Mouse (Mus musculus) layer of hippocampus, adult 18-20 months (tissue): ENCODE measurements around the gene St3gal4. TPM values are rescaled to one million over a fixed set of nuclear protein-coding genes. Genes with fewer than 3 reads are reported as not detected.

Source experiments
- DNase-seq, 2 experiments: peaks; one replicate each; pipeline ENCODE4 v3.0.0; 2022; ENCODE audit warnings: low spot score in 2 of 2
- total RNA-seq, 2 experiments: library from RNA; stranded (reverse); gene quantifications; 2 replicates each; pipeline ENCODE4 v1.2.3; 2021

Gene St3gal4
- total RNA-seq, 2 experiments from 2014 or later = 26.8 to 31.0 TPM

- no peak for DNase-seq
These were observed 9.9 kb upstream of the St3gal4 start for GRCm38 (mm10) chr9:35128995-35129418.

- no peak for DNase-seq
These were observed 9.5 kb upstream of the St3gal4 start for GRCm38 (mm10) chr9:35128564-35128963.

GRCm38 (mm10) chr9:35127561-35127960, 8.5 kb upstream of the St3gal4 start:
- DNase-seq = no peak

GRCm38 (mm10) chr9:35127147-35127546, 8.1 kb upstream of the St3gal4 start:
- no peak for DNase-seq

DNA sequence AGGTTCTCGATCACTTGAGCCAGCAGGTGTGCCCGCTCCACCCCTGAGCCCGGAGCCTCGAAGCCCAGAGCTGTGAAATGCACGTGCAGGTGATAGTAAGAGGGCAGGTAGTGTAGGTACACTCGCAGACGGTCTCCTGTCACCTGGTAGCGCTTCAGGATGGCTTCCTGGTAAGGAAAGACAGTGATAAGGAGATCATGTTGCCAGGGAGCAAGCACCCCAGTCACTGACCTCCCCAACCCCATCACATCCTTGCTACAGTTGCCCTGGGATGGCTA, 5.5 kb upstream of the St3gal4 start:
- no peak for DNase-seq

DNA sequence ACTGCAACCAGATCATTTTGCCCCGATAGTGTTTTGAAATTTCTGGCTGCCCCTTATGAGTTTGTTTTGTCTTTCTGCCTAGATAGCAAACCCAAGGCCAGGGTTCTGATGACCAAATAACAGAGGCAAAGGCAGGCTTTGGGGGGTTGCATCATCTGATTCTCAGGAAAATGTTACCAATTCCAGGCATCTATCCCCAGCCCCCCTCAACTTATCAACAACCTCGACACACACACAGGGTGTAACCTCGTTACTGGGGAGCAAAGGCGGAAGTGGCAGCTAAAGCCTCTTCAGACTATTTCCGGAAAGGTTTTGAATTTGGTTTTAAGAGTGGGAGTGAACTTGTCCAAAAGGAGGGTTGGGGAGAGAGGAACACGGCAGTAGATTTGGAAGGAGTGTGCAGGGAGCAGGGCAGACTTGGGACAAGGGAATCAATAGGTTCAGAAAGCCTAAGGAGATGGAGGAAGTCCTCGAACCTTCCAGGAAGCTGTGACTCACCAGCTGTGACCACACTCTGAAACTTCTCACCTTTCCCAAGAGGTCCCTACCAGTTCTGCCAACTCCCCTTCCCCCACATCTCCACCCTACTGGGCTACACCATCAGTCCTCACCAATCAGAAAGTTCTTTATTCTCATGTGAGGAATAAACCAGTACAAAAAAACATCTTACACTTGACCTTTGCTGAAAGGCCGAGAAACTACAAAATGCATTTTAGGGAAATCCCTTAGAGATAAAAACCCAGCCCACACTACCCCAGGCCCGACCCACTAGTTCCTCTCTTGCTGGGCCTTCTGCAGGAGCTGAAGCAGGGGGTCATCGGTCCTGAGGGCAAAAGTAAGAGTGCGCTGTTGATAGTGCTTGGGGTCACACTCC, 5.0 kb upstream of the St3gal4 start:
- DNase-seq = no peak

DNA sequence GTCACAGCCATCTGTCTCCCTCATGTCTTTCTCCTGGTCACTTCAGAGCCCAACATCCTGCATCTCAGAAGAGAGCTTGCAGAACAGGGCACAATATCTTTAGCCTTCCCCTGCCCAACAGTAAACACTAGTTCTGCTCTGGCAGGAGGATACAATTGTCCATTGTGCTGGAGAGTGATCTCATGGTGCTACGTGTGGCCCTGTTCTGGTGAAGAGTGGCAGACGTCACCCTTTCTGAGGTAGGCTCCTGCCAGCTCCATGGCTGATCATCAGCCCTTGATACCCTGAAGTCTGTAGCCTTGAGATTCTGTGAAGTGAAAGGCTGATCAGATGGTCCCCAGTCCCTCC, 4.4 kb upstream of the St3gal4 start:
- DNase-seq = no peak

GRCm38 (mm10) chr9:35122551-35123266, 3.6 kb upstream of the St3gal4 start:
- no peak for DNase-seq

DNA sequence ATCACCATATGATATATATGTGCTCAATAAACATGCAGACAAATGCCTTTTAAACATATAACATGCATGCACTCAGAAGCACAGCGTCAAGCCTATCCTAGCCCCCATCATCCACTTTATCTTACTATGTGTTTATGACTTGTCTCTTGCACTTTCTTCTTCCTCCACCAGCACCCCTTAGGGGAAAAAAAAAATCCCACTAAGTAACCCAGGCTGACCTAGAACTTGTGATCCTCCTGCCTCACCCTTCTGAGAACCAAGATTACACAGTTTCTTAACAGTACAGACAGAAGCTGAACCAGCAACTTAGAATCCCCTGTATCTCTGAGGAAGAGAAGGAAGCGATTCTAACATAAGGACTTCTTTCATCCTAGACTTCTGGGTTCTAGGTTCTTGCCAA, 505 bp downstream of the St3gal4 start:
- DNase-seq = no peak

DNA sequence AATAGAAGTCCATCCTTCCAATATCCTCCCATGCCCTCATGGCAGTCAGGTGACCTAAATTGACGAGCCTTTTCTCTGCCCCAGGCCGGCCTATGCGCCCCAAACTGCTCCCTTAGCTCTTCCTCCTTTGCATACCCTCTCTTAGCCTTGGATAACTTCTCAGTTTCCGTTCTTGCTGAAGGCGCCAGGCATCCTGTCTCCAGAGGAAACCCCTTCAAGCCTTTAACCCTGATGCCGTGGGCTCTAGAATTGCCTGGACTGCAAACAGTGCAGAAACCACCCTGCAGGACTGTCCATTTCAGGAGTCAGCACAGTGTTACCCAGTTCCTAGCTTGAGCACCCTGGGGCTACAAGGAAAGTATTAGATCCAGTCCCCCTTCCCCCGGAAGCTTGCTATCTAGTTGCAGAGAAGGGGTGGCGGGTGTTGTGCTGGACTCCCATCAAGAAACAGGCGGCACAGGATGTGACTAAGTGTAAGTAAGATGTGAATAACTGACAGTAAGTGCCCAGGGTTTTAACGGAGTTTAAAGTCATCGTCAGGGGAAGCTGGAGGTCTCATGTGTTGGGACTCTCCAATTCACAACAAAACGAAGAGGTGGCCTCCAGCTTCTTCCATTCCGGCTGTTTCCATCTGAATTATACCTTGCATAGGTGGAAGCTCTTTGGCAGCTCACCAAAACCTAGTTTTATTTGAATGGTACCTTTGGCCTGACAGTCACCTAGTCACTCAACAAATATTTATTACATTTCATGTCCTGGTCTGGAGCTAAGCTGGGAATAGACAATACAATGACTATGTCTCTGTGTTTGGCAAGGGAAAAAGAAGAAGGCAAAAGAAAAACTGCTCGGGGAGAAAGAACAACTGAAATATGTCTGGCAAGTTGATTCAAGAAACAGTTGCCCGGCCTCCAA, 1.4 kb downstream of the St3gal4 start:
- no peak for DNase-seq

DNA sequence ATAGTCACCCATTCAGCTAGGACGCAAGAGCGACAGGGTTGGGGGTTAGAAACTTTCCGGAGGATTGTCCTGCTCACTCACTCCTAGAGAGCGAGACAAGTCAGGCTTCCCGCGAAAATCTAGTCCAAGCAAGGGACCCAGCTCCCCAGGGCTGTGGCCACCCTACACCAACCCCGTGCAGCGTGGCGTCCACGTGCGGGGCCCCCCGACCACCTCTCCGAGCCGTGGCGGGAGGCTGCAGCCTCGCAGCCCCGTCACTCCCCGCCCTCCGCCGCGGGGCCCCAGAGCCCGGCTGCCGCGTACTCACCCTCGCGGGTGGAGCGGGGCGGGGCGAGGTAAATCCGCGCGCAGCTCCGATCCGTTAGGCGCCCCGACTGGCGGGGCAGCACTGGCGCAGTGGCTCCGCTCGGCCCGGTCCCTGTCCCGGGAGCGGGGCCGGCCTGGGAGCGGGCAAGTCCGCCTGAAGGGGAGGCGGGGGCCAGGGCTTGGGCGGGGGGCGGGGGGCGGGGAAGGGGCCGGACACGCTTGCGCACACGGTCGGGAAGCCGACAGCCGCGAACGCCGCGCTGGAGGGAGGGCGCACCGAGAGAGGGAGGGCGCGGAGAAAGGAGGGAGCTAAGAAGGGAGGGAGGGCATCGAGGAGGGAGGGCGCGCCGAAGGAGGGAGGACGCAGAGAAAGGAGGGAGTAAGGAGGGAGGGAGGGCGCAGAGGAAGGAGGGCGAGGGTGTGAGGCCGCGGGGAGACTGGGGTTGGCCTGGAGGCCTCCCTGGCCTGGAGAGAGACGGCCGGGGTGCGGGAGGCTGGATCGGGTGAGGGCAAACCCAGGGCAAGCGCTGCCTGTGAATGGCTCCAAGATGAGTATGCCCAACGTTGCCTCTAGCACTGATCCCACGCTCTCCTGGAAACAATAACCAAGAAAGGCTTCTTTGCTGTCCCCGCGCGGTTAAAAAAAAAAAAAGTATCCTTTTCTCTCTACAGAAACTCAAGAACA, 2.4 kb downstream of the St3gal4 start:
- DNase-seq = peak; percentile 47 to 72

DNA sequence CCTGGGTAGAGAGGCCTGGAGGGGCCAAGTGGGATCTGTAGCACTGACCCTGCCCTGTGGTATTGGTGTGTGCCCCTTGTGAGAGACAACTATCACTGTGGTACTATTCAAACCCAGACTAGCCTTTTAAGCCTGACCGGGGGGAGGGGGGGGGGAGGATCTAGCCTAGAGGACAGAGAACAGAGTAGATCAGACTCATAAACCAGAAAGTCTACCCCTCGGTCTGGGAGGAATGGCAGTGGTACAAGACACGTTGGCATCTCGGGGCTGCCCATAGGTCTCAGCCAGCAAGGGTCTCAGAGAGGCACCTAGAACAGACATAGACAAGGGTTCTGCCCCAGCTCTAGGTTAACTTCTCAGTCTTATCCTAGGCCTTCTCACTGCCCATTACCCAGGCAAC, 3.3 kb downstream of the St3gal4 start:
- no peak for DNase-seq

DNA sequence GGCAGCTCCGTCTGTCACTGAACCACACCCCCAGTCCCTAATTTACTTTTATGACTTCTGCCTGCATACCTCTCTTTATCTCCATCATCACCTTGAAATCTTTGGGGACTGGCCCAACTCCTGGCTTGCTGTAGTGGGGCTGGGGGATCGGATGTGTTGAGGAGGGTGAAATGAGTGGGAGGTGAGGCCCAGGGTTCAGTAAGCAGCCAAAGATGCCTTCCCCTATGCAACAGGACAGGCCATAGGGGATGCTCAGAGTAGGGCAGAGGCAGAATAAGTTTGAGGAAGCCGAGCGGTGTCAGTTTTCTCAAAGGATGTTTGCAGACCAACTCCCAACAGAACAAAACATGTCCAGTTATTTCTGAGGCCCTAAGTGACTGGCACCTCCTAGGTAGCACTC, 3.8 kb downstream of the St3gal4 start:
- DNase-seq = no peak

GRCm38 (mm10) chr9:35114234-35114633, 4.8 kb downstream of the St3gal4 start:
- no peak for DNase-seq

DNA sequence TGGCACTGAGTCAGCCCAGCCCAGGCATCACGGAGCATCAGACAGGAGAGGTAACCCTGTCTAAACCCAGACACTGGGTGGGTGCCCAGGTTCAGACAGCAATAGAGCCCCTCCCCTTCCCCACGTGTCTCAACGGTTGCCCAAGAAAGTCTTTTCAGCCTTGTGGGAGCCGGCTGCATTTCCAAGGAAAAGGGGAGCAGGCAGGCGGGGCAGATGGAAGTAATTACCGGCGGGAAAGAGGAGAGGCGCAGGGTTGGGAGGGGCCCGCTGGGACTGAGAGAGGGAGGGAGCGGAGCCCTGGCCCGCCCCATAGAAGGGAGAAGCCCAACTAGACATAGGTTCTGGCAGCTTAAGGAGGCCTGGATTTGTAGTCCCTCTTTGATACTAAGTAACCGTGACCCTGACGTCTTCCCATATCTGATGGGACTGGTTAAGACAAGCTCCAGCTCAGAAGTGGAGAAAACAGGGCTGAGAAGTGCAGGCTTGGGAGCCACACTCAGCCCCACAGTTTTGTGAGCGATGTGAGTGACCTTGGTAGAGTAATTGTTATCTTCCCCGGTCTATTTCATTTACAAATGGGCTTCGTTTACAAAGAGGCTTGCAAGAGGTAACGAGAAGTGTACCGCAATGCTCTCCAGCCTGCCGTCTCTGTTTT, 7.0 kb downstream of the St3gal4 start:
- no peak for DNase-seq

DNA sequence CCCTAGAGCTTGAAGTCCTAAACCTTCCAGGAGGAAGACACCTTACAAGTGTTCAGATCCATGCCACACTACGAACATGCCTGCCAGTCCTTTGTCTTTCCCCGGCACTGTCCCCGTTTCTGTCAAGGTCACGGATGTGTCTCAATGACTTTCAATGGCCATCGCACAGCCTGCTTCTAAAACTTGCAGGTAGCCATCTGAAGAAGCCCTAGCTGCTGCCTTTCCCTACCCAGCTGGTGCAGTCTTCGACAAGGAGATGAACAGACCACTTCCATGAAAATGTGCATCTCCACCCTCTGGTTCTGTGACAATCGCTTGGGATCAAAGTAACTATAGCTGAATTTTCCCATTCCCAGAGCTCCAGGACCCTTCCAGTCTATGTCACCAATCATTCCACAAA, 7.6 kb downstream of the St3gal4 start:
- DNase-seq = no peak

- DNase-seq = no peak
These were observed 8.5 kb downstream of the St3gal4 start for GRCm38 (mm10) chr9:35110567-35110966.

GRCm38 (mm10) chr9:35110051-35110450, 9.0 kb downstream of the St3gal4 start:
- no peak for DNase-seq

- peak; percentile 85 to 87 for DNase-seq
These were observed 10.2 kb downstream of the St3gal4 start for GRCm38 (mm10) chr9:35108916-35109315.

GRCm38 (mm10) chr9:35108066-35108465, 11.0 kb downstream of the St3gal4 start:
- no peak for DNase-seq
